Mouse (Mus musculus): ENCODE data around the gene Ston2. TPM values are rescaled to one million over a fixed set of nuclear protein-coding genes. Genes with fewer than 3 reads are reported as not detected.

Gene Ston2
- total RNA-seq, 1 experiment from 2014 or later: 18.2 TPM

- ATAC-seq (ENCODE audit: extremely low read depth, insufficient number of reproducible peaks, low FRiP score, poor library complexity, severe bottlenecking): no peak
Measured at GRCm38 (mm10) chr12:91641133-91641532, 147.1 kb downstream of the Ston2 start.

- ATAC-seq (ENCODE audit: extremely low read depth, insufficient number of reproducible peaks, low FRiP score, poor library complexity, severe bottlenecking): 0 out of 2 replicates have a peak, but pooled peaks have one; percentile 36
Measured at GRCm38 (mm10) chr12:91640712-91641111, 147.5 kb downstream of the Ston2 start.

GRCm38 (mm10) chr12:91638351-91638750 lies 149.8 kb downstream of the Ston2 start:
- no peak for ATAC-seq (ENCODE audit: extremely low read depth, insufficient number of reproducible peaks, low FRiP score, poor library complexity, severe bottlenecking)

GRCm38 (mm10) chr12:91637136-91637909 lies 150.9 kb downstream of the Ston2 start:
- ATAC-seq (ENCODE audit: extremely low read depth, insufficient number of reproducible peaks, low FRiP score, poor library complexity, severe bottlenecking): no peak

GRCm38 (mm10) chr12:91626482-91626881 lies 161.7 kb downstream of the Ston2 start:
- ATAC-seq (ENCODE audit: extremely low read depth, insufficient number of reproducible peaks, low FRiP score, poor library complexity, severe bottlenecking): no peak

- ATAC-seq (ENCODE audit: extremely low read depth, insufficient number of reproducible peaks, low FRiP score, poor library complexity, severe bottlenecking): peak; percentile 69
Measured at GRCm38 (mm10) chr12:91625013-91625412, 163.2 kb downstream of the Ston2 start.

GRCm38 (mm10) chr12:91609425-91609824 lies 178.8 kb downstream of the Ston2 start:
- no peak for ATAC-seq (ENCODE audit: extremely low read depth, insufficient number of reproducible peaks, low FRiP score, poor library complexity, severe bottlenecking)

GRCm38 (mm10) chr12:91607678-91608077 lies 180.5 kb downstream of the Ston2 start:
- no peak for ATAC-seq (ENCODE audit: extremely low read depth, insufficient number of reproducible peaks, low FRiP score, poor library complexity, severe bottlenecking)

- ATAC-seq (ENCODE audit: extremely low read depth, insufficient number of reproducible peaks, low FRiP score, poor library complexity, severe bottlenecking): no peak
Measured at GRCm38 (mm10) chr12:91606651-91607050, 181.5 kb downstream of the Ston2 start.

- ATAC-seq (ENCODE audit: extremely low read depth, insufficient number of reproducible peaks, low FRiP score, poor library complexity, severe bottlenecking): no peak
Measured at GRCm38 (mm10) chr12:91604600-91604999, 183.6 kb downstream of the Ston2 start.

GRCm38 (mm10) chr12:91592128-91592527 lies 196.1 kb downstream of the Ston2 start:
- ATAC-seq (ENCODE audit: extremely low read depth, insufficient number of reproducible peaks, low FRiP score, poor library complexity, severe bottlenecking): peak; percentile 35; the same call in 1 of the 2 replicates

GRCm38 (mm10) chr12:91591191-91591590 lies 197.0 kb downstream of the Ston2 start:
- no peak for ATAC-seq (ENCODE audit: extremely low read depth, insufficient number of reproducible peaks, low FRiP score, poor library complexity, severe bottlenecking)

GRCm38 (mm10) chr12:91590716-91591115 lies 197.5 kb downstream of the Ston2 start:
- no peak for ATAC-seq (ENCODE audit: extremely low read depth, insufficient number of reproducible peaks, low FRiP score, poor library complexity, severe bottlenecking)

- peak; percentile 56 for ATAC-seq (ENCODE audit: extremely low read depth, insufficient number of reproducible peaks, low FRiP score, poor library complexity, severe bottlenecking)
Measured at GRCm38 (mm10) chr12:91589847-91590690, 198.1 kb downstream of the Ston2 start, which contains the start of gene Gtf2a1. Gene Gtf2a1 (minus strand): TSS chr12:91590487.

- no peak for ATAC-seq (ENCODE audit: extremely low read depth, insufficient number of reproducible peaks, low FRiP score, poor library complexity, severe bottlenecking)
Measured at GRCm38 (mm10) chr12:91589542-91589846, 198.7 kb downstream of the Ston2 start.

GRCm38 (mm10) chr12:91588670-91589541 lies 199.3 kb downstream of the Ston2 start:
- ATAC-seq (ENCODE audit: extremely low read depth, insufficient number of reproducible peaks, low FRiP score, poor library complexity, severe bottlenecking): no peak

- ATAC-seq (ENCODE audit: extremely low read depth, insufficient number of reproducible peaks, low FRiP score, poor library complexity, severe bottlenecking): peak; percentile 73
Measured at GRCm38 (mm10) chr12:91588176-91588669, 200.0 kb downstream of the Ston2 start.

- no peak for ATAC-seq (ENCODE audit: extremely low read depth, insufficient number of reproducible peaks, low FRiP score, poor library complexity, severe bottlenecking)
Measured at GRCm38 (mm10) chr12:91587491-91588033, 200.6 kb downstream of the Ston2 start.

- no peak for ATAC-seq (ENCODE audit: extremely low read depth, insufficient number of reproducible peaks, low FRiP score, poor library complexity, severe bottlenecking)
Measured at GRCm38 (mm10) chr12:91587077-91587476, 201.1 kb downstream of the Ston2 start.
